Mouse (Mus musculus) granulocyte monocyte progenitor cell, adult 5-6 weeks (primary cell): Measurements from ENCODE around the gene Vmn2r42. TPM values are rescaled to one million over a fixed set of nuclear protein-coding genes. Genes with fewer than 3 reads are reported as not detected.
"Not testable (repeated sequence)": the region's sequence is repeated elsewhere in the genome, so short reads cannot be mapped to it uniquely, and the experiment has no call there.

Source experiments
- ATAC-seq: replicated peaks from 2 replicates; pipeline ENCODE4 v1.8.0; 2016; ENCODE audit warnings: mild to moderate bottlenecking, moderate TSS enrichment, inconsistent platforms; ENCODE audit not compliant: poor library complexity, severe bottlenecking
- total RNA-seq, 2 experiments: library from RNA; stranded (forward) in 1 of 2; stranded (reverse) in 1 of 2; fragments of 200-712, 200-1000 nt in 1 of 2; fragments of >200 nt in 1 of 2; fragmentation: Nextera tagmentation in 1 of 2; gene quantifications; 2 replicates each; pipeline ENCODE4 v1.2.3; 2014 to 2017

The Vmn2r42 gene
- total RNA-seq (2014; fragmentation: Nextera tagmentation) (not detected in 2 replicates), total RNA-seq (2017) (not detected in 2 replicates)

DNA sequence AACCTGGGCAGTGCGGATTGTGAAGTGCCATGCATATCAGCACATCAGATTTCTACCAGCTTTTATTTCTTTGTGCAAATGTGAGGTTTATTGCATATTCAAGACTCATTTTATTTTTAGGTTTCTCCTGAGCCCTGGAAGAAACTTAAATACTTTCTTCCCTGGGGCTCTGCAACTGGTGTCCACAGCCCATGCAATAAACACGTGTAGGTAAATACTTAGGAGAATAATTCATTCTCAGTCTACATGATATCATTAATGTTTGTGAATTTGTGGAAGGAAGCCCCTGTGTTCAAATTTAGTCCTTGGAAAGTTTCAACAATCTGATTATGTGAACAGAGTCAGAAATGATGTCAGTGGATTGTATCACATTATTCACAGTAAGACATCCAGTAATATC, at the start of gene Vmn2r42:
TSS of gene Vmn2r42 (minus strand) at position 101 of the 400 bp plus-strand sequence.
- ATAC-seq, result not testable (repeated sequence)

GRCm38 (mm10) chr7:8161554-8161953, 38.6 kb downstream of the Vmn2r42 start, which contains the start of gene Vmn2r41:
Vmn2r41 (minus strand) TSS chr7:8161654.
- ATAC-seq, result not testable (repeated sequence)

Other genes starting within 250 kb of the Vmn2r42 start
- gene Vmn2r41, start 38.7 kb downstream of the Vmn2r42 start, total RNA-seq (2014; fragmentation: Nextera tagmentation), result not detected in 2 replicates
- gene Vmn2r41, start 38.7 kb downstream of the Vmn2r42 start, total RNA-seq (2017), result not detected in 2 replicates
- gene Vmn2r43, start 60.3 kb upstream of the Vmn2r42 start, total RNA-seq (2014; fragmentation: Nextera tagmentation), result not detected in 2 replicates
- not detected in 2 replicates for gene Vmn2r43, start 60.3 kb upstream of the Vmn2r42 start, total RNA-seq (2017)
- gene Vmn2r44, start 183.0 kb upstream of the Vmn2r42 start, total RNA-seq (2014; fragmentation: Nextera tagmentation), result not detected in 2 replicates
- not detected in 2 replicates for gene Vmn2r44, start 183.0 kb upstream of the Vmn2r42 start, total RNA-seq (2017)